Mouse (Mus musculus): ENCODE results near the gene Gria1.

DNA sequence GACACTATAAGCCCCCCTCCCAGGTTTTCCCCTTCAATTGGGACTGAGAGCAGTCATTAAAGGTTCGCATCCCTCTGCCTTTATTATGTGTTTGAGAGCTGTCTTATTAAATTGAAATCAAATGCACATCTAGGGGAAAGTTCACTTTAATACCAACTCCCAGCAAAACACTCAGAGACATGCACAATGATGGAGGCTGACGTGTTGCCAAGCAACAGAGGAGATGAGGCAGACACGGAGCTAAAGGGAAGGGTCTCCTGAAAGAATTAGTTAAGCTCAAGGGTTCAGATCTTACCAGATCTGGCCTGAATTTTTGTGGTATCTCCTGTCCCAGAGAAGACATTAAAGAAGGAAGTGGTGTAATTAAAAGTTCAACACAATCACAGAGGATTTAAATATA lies 305.9 kb downstream of the Gria1 start:
- TF ChIP-seq CTCF (IDR thresholded peaks at IDR 0.05; ENCODE audit: extremely low read depth, insufficient read depth, insufficient read length, insufficient replicate concordance) (no peak), POLR2A (IDR thresholded peaks at IDR 0.05; ENCODE audit: low read depth, low read length) (no peak)
